Mouse (Mus musculus): ENCODE results near the gene Nhlrc1.

The Nhlrc1 gene

DNA sequence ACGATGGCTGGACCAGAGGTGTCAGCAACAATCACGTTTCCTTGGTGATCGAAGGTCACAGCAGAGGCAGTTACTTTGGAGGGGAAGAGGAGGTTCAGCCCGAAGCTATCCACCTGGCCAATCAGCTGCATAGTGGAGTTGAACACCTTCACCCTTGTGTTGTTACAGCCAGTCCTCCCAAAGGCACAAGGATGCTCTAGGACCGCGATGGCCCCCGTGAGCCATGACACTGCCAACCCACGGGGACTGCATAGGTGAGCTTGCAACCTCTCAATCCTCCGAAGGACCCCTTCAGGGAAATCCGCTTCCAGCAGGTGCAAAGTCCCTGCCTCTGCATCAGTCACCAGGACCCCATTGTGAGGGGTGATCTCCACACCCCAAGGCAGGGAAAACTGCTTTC lies 910 bp downstream of the Nhlrc1 start:
- DNase-seq (ENCODE audit: extremely low spot score, low read depth, low spot score) = no peak

DNA sequence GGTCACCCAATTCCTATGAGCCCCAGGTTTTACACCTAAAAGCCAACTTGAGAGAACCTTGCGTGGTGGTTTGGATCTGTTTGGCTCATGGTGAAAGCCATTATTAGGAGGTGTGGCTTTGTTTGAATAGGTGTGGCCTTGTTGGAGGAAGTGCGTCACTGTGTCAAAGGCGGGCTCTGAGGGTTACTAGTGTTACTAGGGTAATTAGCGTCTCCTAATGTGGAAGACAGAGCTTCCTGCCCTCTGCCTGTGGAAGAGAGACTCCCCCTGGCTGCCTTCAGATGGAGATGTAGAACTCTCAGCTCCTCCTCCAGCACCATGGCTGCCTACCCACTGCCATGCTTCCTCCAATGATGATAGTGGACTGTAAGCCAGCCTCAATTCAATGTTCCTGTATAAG lies 13.1 kb downstream of the Nhlrc1 start:
- no peak for DNase-seq (ENCODE audit: extremely low spot score, low read depth, low spot score)

DNA sequence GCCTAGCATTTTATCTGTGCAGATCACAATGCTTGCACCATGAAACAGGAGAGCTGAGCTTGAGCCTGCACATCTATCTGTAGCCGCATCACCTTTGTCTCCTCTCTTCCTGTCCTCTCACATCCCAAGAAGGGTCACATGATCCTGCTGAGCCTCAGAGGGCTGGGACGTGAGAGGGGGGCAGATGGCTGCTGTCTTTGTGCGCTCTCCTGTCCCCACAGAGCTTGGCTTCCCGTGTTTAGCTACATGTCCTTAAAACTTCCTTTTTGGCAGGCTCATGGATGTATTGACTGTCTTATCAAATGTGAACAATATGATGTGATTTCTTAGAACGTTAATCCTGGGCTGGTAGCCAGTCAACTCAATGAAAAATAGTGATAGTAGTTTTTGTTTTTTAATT lies 15.2 kb downstream of the Nhlrc1 start:
- DNase-seq (ENCODE audit: extremely low spot score, low read depth, low spot score) = no peak

DNA sequence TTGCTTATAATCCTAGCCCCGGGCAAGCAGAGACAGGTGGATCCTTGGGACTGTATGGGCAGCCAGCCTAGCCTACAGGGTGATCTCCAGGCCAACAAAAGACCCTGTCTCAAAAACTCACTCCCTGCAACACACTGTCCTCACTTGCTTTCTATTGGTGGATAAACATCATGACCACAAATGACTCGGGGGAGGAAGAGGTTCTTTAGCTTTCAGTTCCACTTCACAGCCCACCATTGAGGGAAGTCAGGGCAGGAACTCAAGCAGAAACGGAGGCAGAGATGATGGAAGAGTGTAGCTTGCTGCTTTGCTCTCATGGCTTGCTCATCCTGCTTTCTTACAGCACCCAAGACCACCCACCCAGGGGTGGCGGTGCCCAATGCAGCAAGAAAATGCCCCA lies 17.3 kb downstream of the Nhlrc1 start:
- no peak for DNase-seq (ENCODE audit: extremely low spot score, low read depth, low spot score)

DNA sequence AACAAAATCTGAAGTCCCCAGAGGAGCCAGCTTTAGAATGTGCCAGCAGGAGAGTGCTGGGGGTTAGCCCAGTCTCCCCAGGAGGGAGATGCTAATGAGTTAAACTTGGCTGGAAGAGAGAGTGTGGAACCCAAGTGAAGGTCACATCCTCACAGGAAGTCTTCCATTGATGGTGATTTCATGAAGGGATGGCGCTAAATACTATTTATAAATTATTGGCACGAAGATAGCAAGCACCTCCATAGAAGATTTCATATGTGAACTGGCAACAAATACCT lies 21.4 kb downstream of the Nhlrc1 start:
- DNase-seq (ENCODE audit: extremely low spot score, low read depth, low spot score) = no peak

DNA sequence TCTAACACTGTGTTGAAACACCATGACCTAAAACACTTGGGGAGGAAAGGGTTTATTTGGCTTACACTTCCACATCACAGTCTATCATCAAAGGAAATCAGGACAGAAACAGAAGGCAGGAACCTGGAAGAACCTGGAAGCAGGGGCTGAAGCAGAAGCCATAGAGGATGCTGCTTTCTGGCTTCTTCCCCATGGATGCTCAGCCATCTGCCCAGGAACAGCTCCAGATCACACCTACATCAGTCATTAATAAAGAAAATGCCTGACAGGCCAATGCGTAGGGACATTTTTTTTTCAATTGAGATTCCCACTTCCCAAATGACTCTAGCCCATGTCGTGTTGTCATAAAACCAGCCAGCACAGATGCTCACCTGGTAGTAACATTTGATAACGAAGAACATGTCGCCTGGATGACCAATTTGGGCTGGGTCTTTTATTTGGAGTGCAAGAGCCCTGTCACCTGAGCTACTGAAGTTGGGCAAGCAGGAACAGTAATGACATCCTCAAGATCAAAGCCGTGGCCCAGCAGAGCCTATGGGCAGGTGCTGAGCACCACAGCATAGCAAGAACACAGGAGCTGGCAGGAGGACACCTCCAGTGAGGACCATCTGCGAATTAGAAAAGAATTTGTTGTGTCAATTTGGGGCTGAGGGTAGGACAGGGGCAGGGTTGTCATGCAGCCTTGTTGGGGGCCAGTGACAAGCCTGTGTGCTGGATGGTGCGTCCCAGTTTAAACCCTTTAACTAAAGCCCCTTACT lies 22.0 kb downstream of the Nhlrc1 start:
- DNase-seq (ENCODE audit: extremely low spot score, low read depth, low spot score) = no peak

DNA sequence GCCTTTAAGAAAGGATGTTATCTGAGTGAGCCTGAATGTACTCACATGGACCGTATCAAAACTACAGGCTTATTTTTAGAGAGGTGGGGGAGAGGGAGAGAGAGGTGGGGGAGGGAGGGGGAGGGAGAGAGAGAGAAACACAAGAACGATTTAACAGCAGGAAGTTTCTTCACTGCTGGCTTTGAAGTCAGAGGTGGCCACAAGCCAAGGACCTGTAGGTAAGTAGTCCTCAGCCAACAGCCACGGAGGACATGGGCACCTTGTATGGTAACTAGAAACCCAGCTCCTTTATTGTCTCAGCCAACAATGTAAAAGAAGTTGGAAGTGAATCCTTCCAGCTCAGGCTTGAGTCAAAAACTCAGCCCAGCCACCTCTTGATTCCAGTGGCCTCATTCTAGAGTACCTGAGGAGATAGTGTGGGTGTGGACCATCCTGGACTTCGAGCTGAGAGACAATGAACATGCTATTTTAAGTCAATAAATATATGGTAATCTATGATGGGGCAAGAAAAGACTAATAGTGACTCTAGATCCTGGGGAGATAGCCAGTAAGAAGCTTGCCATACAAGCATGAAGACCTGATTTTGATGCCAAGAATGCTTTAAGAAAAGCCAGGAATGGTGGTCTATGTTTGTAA lies 24.2 kb downstream of the Nhlrc1 start:
- no peak for DNase-seq (ENCODE audit: extremely low spot score, low read depth, low spot score)

DNA sequence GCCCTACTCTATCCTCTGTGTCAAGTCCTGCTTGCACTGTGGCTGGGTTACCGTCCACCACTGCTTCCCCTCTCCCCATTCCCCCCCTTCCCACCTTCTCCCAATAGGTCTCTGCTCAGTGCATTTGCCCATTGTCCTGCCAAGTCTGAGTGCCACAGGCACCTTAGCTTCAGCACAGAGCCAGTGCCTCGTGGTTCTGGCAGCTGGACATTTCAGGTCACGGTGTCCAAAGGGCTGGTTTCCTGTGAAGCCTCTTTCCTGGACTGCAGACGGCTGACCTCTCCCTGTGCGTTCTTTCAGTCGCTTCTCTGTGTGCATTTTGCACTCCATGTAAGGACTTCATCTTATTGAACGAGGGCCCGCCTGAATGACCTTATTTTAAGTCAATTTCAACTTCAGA lies 26.7 kb downstream of the Nhlrc1 start:
- DNase-seq (ENCODE audit: extremely low spot score, low read depth, low spot score) = no peak

DNA sequence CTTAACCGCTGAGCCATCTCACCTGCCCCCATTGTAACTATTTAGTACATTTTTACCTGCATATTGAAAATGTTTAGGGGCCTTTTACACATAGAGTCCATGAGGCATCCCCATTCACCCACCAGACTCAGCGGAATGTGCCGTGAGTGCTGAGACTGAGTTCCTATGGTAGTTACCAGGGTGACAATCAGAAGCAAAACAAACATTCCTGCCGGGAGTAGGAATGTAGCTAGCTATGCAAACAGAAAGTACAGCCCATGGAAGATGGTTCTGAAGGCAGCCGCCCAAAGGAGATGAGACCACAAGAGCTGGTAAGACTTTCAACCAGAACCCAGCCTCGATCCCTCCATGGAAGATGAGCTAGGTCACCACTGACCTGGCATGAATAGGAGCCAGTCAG lies 28.4 kb downstream of the Nhlrc1 start:
- no peak for DNase-seq (ENCODE audit: extremely low spot score, low read depth, low spot score)

DNA sequence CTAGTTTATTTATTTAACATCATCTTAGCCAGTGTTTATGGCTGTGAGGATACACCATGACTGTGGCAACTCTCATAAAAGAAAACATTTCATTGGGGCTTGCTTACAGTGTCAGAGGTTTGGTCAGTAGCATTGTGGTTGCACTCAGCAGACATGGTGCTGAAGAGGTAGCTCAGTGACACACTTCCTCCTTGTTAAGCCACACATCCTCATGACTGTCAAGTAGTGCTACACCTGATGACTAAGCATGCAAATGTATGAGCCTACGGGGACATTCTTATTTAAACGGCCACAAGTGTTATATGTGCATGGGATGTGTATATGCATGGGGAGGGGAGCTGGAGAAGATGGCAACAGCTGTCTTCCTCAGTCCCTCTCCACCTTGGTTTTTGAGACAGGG lies 30.8 kb downstream of the Nhlrc1 start:
- DNase-seq (ENCODE audit: extremely low spot score, low read depth, low spot score) = no peak

DNA sequence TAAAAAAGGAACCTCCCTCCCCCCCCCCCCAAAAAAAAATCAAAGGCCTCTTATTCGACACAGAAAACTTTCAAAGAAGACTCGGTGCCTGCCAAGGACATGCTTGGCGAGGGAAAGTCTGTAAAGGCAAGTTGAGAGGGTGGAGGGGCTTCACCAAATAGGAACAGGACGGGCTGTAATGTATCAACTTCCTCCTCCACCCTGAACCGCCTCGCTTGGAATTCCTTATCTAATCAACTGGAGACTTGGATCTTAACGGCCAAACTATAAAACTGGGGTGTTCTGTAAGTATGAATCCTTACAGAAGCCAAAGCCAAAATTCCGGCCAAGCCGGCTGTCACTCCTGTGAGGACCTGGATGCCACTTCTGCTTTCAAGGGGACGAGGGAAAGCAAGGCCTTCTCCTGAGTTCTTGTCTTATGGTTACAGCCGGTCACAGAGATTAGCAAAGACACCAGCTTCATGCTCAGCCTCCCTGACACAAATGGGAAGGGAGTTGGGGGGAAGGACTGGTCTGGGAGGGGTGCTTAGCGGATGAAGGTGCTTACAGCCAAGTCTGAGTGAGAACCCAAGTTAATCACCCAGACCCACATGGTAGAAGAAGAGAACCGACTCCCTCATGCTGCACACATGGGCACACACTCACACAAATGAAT lies 34.7 kb downstream of the Nhlrc1 start:
- no peak for DNase-seq (ENCODE audit: extremely low spot score, low read depth, low spot score)

DNA sequence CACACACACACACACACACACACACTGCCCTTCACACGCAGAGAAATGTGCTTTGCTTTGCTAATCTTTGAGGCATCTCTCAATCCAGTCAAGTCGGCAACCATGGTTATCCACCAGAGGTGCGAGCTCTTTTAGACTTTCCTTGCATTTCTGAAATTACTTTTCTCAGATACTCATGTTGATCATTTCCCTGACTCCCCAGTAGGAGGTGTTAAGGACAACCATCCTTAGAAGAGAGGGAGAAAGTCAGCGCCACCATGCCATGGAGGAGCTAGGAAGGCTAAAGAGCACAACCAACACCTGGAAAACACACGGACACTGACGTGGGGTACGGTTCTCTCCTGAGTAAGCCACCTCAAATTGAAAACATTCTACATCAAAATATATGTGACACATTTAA lies 38.1 kb downstream of the Nhlrc1 start:
- no peak for DNase-seq (ENCODE audit: extremely low spot score, low read depth, low spot score)

DNA sequence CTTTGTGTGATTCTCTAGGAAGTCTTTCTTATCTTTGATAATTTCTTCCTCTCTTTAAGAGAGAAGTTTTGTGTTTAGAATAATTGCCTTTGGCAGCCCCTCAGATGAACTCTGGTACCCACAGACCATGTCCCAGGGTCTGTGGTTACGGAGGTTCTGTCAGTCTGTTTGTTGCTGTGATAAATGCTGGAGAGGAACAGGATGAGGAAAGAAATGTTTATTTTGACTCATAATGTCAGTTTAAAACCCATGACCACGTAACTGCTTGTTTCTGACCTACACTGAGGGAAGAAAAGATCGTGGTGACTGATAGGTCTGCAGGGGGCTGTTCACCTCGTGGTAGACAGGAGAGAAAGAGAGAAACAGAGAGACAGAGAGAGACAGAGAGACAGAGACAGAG lies 38.7 kb downstream of the Nhlrc1 start:
- no peak for DNase-seq (ENCODE audit: extremely low spot score, low read depth, low spot score)

DNA sequence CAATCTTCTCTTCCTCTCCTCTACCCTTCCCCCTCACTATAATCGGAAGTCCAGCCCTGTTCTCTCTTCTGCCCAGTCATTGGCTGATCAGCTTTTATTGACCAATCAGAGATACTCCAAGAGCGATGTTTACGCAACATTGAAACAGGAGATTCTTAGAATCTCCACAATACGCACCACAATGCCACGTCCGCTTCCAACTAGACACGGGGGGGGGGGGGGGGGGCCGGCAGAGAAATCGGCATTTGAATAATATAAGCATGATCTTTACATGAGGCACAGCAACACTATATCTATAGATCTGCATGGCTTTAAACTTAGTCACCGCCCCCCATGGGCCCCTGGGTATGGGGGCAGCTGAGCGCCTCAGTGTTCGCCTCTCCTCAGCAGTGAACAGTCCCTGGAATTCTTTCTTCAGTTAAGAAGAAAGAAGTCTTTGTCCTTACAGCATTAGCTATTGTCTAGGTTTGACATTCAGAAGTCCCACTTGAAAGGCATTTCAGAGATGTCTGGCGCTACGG lies 39.6 kb downstream of the Nhlrc1 start:
- no peak for DNase-seq (ENCODE audit: extremely low spot score, low read depth, low spot score)

DNA sequence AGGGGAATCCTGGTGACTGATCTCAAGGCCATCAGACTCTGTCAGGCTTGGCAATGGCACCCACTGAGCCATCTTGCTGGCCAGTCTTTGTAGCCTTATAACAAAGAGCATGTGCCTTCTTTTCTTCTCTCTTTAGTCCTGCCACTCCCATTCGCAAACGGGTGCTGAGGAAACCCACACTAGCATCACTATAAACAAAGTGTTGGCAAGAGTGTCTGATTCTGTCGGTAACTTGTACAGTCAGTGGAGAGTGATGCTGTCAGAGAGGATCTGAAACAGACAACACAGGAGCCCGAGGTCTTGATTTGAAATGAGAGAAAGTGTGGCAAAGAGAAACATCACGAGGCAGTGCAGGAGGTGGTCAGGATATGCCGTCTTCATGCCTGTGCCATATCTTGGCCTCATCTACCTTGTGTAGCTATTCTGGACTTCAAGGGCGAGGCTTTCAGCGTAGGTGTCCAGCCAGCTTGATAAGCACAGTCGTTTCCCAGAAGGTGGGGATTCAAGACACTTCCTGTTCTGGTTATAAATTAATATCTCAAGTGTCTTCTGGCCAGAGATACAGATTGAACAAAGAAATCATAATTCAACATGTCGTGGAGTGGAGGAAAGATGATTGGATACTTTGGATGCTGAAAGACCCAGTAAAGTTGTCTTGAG lies 44.2 kb downstream of the Nhlrc1 start:
- no peak for DNase-seq (ENCODE audit: extremely low spot score, low read depth, low spot score)

DNA sequence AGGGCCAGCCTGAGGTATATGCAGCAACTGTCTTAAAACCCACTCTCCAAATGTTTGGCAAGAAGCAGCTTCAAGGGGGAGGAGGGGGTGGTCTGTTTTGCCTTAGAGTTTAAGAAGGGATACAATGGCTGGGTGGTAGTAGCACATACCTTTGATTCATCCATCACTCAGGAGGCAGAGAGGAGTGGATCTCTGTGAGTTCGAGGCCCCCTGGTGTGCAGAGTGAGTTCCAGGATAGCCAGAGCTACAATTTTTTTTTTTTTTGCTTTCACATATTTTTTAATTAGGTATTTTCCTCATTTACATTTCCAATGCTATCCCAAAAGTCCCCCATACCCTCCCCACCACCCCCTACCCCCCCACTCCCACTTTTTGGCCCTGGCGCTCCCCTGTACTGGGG lies 46.0 kb downstream of the Nhlrc1 start:
- DNase-seq (ENCODE audit: extremely low spot score, low read depth, low spot score) = no peak

DNA sequence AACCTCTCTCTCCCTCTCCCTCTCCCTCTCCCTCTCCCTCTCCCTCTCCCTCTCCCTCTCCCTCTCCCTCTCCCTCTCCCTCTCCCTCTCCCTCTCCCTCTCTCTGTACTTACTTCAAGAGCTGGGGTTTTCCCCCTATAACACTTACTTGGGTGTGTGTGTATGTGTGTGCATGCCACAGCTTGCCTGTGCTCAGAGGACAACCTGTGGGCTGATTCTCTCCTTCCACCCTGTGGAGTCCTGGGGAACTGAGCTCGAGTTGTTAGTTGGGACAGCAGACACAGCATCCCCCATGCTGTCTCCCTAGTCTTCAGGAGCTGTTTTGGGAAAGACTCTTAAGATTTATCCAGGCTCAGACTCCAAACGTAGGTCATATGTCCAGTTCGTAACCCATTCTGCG lies 47.3 kb downstream of the Nhlrc1 start:
- no peak for DNase-seq (ENCODE audit: extremely low spot score, low read depth, low spot score)
